Mouse (Mus musculus) embryo, embryonic 11 days (tissue): Measurements from ENCODE around the gene Prr12.
A peak's percentile ranks its signal among the peaks of the same experiment; 100 is the strongest.

Source experiments
- DNase-seq: peaks from one replicate; pipeline ENCODE4 v3.0.0-alpha.2; 2015

Gene Prr12

GRCm38 (mm10) chr7:45077322-45077721, 24.6 kb upstream of the Prr12 start:
- DNase-seq: no peak

GRCm38 (mm10) chr7:45076501-45076900, 23.8 kb upstream of the Prr12 start:
- DNase-seq: no peak

DNA sequence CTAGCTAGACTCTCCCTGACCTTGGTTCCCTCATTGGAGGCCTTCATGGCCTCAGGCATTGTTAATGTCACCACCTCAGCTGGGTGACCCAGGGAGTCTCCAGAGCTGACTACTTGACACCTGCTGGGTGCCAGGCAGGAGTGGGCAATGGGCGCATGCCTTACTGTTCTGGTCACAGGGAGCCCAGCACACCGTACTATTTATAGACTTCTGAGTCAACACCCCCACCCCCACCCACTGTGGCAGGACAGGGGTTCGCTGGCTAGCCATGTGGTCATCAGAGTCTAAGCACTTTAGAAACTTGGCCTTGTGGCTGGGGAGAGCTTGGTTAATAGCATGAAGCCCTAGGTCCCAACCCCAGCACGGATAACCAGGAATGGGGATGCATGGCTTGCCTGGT, 22.7 kb upstream of the Prr12 start:
- no peak for DNase-seq

DNA sequence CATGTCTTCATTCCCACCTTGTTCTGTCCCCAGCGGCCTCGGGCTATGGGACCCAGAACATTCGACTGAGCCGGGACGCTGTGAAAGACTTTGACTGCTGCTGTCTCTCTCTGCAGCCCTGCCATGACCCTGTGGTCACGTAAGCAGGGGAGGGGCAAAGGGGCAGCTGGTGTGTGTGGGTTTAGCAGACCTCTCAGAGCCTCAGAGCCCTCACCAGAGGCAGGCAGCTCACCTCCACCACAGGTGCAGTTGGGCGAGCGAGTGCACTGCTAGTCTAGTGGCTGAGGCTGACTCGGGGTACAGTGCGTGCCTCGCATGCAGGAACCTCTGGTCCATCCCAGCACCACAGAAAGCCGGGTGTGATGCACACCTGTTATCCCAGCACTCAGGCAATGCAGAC, 21.3 kb upstream of the Prr12 start:
- DNase-seq: no peak

DNA sequence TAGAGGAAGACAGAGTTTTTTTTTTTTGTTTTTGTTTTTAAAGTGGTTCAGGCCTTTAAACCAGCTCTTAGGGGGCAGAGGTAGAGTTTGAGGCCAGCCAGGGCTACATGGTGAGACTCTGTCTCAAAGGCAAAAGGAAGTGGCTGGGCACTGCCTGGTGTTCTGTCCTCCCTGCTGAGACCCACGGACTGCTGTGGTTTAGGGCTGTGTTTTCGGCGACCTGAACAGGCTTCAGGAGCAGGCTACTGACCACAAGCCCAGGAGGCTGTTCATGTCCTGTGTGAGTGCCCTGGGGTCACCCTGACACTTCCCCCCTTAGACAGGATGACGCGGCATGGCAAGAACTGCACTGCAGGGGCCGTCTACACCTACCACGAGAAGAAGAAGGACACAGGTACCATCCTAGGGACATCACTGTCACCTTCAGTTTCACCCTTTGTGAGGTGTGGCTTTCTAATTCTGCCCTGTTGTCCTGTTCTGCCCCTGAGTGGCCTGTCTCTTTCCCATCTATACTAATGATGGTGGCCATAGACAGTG, 20.6 kb upstream of the Prr12 start:
- DNase-seq: no peak

GRCm38 (mm10) chr7:45072230-45072629, 19.5 kb upstream of the Prr12 start:
- no peak for DNase-seq

DNA sequence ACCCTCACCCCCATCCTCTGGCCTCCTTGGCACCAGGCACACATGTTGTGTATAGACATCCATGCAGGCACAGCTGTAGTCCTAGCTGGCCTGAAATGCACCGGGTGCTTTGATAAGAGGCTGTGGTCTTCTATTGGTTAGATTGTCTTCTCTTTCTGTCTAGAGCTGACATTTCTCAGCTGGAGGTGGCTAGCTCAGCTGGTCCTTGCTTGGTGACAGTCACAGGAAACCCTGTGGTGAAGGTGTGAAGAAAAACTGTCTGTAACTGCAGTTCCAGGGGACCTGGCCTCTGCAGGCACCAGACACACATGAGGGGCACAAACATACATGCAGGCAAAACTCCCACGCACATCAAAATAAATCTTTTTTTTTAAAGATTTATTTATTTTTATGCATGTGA, 17.0 kb upstream of the Prr12 start:
- DNase-seq: no peak

DNA sequence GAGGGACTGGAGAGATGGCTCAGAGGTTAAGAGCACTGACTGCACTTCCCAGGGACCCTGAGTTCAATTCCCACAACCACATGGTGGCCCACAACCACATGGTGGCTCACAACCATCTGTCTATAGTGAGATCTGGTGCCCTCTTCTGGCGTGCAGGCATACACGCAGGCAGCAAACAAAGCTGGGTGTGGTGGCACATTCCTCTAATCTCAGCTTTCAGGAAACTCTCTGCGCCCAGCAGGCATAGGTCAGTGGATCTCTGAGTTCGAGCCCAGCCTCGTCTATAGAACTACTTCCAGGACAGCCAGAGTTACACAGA, 15.3 kb upstream of the Prr12 start:
- peak; percentile 72 for DNase-seq

DNA sequence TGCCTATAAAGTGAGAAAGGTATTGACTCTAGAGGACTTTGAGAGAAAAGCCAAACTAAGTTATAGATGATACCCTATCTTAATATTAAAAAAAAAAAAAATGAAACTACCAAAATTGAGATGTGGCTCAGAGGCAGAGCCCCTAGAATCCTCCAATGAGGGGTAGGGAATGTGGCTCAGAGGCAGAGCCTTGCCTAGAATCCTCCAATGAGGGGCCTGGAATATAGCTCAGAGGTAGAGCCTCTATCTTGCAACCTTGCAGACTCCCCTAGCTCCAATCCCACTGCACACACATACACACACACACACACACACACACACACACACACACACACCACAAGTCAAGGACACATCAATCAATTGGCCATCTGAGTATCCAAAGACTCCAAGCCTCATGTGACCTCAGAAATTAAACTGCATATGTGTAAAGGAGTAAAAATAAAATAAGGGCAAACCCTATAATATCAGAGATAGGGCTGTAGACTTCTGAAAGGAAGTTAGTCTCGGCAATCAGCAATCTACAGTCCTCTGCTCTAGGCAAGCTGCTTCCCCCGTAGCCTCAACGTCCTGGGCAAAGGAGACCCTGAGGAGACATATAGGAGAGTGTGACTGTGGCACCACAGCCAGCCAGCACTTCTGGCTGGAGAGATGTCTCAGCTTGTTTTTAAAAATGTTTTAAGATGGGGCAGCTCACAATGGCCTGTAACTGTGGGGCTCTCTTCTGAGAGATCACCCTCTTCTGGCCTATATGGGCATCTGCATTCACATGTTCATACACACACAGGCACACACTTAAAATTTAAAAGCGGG, 14.7 kb upstream of the Prr12 start:
- DNase-seq: no peak

- peak; percentile 99 for DNase-seq
Measured at GRCm38 (mm10) chr7:45062239-45062835, 9.7 kb upstream of the Prr12 start, which contains the start of the genes Nosip and Prrg2. Gene Nosip (plus strand): TSS chr7:45062429. Gene Prrg2 (minus strand): TSS chr7:45062677.

DNA sequence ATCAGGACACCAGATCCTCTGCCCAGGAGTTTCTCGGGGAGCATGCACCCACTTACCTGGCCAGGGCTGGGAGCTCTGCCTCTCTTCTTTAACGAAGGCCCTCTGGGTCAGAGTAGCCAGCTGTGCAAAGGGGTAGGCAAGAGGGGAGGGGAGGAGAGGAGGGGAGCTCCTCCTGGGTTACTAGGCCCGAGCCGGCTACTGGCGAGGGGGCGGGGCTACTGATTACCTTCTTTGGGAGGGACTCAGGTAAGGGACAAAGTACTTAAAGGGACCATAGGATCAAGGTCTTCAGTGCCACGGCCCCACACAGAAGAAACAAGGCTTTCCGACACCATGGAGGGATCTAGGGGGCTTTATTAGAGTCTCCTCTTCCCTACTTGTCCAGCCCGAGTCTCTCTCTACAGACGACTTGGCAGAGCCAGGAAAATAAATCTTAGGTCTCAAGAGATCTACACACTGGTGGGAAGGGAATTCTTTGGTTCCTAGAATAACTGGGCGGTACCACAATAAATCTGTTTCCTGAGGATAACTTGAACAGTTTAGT, 8.9 kb upstream of the Prr12 start:
- DNase-seq: peak; percentile 37

DNA sequence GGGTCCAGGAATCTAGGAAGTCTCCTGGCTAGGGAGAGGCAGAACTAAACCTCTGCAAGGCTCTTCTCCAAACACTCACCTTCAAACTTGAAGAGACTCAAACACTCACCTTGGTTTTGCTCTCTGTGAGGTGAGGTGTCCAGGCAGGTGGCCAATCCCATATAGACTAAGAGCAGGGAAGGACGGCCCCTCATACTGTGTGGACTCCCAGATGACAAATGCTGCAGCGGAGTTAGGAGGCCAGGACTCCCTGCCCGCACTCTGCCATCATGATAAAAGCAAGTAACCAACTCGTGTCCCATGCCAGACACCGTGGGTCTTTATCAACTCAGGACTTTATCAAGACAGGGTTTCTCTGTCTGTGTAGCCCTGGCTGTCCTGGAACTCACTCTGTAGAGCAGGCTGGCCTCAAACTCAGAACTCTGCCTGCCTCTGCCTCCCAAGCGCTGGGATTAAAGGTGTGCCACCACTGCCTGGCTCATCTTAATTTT, 8.0 kb upstream of the Prr12 start:
- no peak for DNase-seq

DNA sequence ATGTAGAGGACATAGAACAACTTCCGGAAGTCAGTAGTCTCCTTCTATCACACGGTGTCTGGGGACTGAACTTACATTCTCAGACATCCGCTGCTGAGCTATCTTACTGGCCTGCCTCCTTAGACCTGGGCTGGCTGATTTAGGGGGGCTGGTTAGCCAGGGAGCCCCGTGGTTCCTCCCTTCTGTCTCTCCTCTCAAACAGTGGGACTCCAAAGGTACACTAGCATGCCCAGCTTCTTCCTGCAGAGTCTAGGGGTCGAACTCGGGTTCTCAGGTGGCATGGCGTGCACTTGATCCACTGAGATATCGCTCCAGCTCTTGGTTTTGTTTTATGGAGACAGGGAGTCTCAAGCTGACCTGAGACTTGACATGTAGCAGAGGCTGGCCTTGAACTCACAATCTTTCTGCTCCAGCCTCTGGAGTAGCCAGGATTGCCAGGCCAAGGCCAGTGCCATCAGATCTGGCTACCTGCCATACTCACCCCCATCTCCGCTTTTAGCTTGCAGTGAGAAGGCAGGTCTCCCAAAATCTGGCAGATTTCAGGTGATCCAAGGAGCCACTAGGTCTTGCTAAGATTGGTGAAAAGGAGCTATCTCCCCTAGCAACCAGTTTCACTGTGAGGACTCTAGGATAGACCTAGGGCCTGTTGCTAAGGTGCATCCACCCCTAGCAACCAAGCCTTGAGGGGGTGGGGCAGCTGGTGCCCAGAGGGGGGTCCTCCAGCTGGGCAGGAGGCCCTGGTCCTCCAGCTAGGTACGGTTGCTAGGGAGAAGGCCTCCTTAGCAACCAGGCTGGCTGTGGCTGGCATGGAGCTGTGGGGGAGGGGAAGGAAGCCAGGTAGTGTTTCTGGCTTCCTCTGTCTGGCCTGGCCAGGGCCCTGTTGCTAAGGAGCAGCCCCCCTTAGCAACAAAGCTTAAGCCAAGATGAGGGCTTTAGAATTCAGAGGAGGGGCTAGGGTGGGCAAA, 6.2 kb upstream of the Prr12 start:
- DNase-seq: peak; percentile 43

DNA sequence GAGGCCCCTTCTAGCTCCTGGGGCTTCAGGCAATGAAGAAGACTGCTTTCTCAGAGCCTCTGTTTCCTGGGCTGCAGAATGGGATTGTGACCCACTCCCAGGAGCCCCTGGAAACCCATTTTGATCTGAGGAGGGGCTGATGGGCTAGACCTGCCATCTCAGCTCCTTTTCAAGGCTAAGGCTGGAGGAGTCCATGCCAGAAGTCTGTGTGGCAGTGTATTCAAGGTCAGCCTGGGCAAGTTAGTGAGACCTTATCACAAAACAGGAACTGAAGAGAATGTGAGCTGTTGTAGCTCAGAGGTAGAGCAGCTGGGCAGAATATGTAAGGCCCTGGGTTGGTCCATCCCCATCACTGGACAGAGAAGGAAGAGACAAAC, 4.3 kb upstream of the Prr12 start:
- no peak for DNase-seq

GRCm38 (mm10) chr7:45056329-45056971, 3.8 kb upstream of the Prr12 start:
- no peak for DNase-seq

DNA sequence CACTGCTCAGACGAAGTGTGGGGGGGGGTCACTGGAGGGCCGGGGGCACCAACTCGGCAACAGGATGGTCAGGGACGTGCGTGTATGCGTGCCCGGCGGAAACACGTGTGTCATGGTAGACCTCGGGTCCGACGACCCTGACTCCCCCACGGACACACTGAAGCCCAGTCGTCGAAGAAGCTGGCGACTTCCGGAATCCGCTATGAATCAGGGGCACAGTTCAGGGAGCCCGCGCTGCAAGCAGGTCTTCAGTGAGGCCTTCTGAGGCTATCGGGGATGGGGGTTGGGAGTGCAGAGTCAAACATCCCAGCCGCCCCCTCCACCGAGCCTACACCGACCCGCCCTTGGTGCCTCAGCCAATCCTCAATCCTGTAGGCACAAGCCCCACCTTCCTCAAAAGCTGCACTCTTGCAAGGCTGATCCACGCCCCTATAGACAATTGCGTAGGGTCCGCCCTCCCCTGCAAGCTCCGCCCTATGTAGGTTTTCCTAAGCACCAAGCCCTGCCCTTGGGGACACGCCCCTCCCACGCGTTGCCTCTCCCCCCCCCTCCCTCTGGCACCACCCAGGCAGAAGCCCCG, 1.3 kb upstream of the Prr12 start:
- DNase-seq: peak; percentile 97

GRCm38 (mm10) chr7:45053117-45053930, 643 bp upstream of the Prr12 start:
- DNase-seq: peak; percentile 89

GRCm38 (mm10) chr7:45052181-45052861, 360 bp downstream of the Prr12 start:
- DNase-seq: peak; percentile 37

- DNase-seq: peak; percentile 19
Measured at GRCm38 (mm10) chr7:45051601-45051974, 1.1 kb downstream of the Prr12 start.

GRCm38 (mm10) chr7:45050945-45051600, 1.6 kb downstream of the Prr12 start:
- DNase-seq: peak; percentile 95
